Mouse (Mus musculus): ENCODE measurements at regions not wholly inside any gene's neighbourhood (a gene's known extent, or its start where the extent isn't known, plus 50 kb on each side); places are given as distances from the start of the nearest gene placed in this dataset.

DNA sequence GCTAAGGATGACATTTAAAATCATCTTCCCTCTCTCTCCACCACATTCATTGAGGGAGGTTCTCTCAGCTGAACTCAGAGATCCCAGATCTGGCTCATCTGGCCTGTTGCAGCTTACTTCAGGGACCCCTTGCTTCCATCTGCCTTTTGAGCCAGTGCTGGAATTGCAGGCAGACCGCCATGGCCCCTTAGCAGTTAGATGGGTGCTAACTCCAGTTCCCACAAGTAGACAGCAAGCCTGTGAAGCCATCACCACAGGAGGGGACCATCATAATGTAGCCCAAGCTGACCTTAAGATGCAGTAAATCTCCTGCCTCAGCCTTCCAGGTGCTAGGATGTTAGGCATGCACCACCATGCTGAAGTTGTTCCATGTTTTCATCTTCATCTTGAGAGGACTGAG lies 221.7 kb upstream of the Mphosph6 start:
- no peak for DNase-seq

DNA sequence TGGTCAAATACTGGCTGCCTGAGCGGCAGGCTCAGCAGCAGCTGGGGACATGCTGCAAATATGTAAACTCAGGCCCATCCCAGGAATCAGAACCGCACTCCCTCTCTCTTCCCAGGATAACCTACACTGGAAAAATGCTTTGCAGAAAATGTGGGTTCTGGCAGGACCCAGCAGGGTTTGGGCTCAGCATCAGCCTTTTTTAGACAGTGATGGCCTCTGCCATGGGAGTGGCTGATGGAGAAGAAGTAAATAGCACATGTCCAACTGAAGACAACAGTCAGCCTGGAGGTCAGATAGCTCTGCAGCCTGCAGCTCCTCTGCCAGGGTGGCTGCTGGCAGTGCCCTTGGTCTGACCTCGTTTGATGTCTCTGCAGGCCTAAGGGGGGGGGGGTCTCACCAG lies 220.2 kb upstream of the Mphosph6 start:
- DNase-seq = no peak

DNA sequence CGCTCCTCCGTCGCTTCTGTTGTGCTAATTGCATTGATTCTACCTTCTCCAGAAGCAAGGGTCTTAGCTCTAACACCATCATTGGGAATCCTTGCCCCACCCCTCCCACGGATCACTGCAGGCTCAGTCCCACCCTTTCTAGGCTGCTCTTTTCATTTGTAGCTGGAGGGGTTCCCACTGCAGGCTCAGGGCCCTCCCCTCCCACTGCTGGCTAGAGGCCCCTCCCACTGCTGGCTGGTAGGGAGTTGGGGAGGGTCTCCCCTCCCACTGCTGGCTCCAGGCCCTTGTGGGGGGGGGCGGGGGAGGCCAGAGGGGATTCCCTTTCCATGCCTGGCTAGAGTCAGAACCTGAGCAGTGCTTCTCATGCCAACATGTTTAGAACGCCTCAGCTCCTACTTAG lies 215.5 kb upstream of the Mphosph6 start:
- no peak for DNase-seq

DNA sequence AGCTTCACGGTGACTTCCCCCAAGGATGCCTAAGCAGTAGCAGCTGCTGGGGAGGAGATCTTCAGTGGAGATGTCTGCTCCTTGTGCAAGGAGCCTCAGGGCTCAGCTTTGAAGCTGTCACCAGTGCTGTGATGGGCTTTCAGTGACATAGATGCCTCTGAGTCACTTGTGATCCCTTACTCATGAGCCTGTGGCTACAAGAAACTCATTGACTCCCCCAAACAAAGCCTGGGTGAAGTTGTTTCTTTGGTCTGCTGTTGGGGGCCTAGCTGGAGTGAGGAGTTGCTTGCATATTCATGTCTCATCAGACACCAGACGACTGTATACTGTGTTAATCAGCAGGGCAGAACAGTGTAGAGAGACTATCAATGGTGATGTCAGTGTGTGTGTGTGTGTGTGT lies 203.4 kb upstream of the Mphosph6 start:
- DNase-seq = no peak

DNA sequence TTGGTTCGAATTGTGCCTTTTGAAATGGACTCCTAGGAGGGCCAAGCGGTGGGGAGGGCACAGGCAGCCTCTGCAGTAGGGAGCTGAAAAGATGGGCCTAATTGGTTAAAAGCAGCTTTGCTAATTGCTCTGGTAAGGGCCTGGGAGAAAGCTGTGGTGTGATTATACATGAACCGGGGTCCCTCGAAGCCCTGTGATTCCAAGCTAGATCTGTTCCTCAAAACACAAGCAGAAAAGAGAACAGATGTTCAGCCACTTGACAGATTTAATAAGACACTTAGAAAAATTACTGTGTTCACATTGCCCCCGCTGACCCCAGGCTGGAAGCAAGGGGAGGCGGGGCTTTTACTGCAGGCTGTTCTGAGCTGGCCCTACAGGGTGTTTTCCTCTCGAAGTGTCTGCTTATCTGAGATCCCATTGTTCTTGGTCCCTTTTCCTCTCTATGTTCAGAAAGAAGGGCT lies 202.7 kb upstream of the Mphosph6 start:
- no peak for DNase-seq

DNA sequence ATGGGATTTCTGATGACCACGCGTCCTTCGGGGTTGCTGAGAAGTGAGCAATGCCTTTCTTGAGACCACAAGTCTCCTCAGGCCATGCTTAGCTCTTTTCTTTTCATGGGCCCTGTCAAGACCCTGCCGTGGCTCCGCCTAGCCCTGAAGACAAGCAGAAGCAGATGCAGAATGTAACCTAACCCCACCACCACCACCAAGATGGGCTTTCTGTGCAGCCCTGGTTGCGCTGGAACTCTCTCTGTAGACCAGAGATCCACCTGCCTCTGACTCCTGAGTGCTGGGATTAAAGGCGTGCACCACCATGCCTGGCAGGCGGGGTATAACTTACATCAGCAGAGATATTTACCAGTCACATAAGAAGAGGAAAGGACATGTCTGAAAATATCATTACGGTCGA lies 199.4 kb upstream of the Mphosph6 start:
- no peak for DNase-seq

DNA sequence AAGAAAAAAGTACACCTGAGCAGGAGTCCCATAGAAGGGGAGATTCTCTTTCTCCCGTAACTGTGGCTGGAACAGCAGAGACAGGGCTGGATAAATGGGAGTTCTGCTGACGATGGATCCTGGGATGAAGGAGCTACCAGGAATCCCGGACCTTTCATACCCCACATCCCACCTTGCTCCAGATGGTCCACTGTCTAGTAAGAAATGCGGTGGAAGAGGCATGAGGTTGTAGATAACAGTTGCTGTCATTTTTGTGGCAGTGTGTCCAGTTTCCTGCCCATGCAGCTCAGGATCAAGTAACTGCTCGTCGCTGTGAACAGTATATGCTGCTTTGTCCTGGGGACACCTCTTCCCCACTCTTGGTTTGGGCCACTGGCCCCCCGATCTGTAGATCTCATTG lies 190.1 kb upstream of the Mphosph6 start:
- no peak for DNase-seq

DNA sequence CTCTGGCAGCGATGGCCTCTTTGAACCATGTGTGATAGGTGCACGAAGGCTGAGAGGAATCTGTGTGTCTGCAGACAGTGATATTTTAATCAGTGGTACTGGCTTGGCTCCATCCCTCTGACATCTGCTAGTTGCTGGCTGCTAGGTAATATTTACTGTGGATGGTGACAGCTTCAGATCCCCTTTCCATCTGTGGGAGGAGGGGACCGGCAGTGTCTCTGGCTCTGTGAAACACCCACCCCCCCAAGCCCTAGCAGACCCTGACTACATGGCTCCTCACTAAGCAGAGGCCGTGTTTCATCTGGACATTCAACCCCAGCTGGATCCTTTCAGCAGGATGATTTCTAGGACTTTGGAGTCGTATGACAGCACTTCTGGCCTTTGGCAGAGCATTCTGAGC lies 187.0 kb upstream of the Mphosph6 start:
- DNase-seq = no peak

DNA sequence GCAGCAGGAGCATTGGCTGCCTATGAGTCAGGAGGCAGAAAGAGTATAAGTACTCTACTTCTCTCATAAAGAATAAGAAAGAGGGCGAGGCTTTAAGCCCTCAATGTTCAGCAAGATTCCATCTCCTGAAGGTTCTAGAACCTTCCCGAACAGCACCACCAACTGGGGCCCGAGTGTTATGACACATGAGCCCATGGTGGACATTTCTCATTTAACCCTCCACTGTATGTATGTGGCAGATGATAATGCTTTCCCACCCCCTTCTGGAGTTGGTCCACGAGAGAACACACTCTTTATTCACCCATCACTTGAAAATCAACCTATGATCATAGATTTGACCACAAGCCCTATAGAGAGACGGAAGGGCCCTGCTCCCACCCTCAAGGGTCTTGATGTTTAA lies 166.6 kb upstream of the Mphosph6 start:
- no peak for DNase-seq

DNA sequence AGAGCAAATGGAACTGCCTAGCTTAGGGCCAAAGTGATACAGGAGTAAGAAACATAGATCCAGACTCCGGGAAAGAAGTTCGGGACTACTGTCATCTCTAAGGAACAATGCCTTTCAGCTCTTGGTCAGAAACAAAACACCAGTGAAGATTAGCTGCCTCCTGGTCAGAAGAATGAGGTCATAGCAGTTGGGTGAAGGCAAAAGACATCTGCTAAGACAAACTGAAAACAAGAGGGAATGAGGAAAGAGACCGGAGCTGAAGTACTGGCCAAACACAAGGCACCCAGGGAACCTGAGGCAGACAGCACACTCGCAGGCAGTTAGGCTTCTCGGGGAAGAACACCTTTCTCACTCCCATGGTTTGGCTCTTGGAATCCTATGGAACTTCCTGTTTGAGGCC lies 164.8 kb upstream of the Mphosph6 start:
- no peak for DNase-seq

DNA sequence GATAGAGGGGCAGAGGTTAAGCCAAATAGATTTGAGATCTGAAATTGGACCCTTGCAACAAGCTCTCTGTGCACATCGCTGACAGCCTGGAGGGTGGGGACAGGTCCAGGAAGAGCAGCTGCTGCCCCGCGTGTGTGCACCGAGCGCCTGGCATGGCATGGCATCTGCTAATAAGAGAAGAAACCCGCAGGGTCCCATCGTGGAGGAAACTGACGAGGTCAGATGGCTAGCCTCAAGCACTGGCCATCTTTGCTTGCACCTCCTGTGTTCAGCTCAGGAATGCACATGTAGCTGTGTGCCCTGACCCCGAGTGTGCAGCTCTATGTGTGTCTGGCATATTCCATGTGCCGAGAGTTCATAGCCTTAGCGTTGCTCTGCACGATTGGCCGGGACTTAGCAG lies 161.7 kb upstream of the Mphosph6 start:
- DNase-seq = no peak

DNA sequence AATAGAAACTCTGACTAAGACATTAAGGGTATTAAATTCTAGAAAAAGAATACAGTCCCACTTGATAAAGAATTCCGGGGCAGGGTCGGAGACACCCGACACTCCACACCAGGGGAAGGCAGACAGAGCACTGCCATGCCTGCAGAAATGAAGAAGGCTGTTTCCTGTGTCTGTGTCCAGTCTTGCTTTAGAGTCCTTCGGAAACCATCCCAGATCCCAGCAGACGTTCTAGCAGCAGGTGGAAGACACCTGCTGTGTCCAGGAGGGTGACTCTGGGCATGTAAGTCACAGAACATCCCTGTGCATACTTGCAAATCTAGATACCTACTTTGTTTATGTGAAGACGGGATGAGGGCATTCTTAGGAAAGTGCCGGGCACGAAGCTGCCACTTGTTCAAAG lies 160.9 kb upstream of the Mphosph6 start:
- no peak for DNase-seq

DNA sequence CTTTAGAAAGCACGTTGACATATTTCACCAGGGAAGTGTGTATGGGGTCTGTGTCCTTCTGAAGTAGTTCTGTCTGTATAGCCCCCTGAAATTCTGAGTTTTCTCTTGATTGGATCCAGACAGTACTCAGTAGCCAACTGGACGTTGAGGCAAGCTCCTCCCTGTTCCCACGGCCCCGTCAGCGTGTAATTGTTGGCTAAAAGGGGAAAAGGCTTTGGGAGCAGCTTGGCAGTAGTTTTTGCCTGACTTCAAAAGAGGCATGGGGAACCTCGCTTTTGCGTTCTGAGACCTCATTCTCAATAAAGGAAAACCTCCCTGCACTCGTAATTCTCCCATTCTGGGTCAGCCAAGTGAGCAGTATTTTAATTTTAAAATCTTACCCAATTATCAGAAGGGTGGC lies 157.8 kb upstream of the Mphosph6 start:
- no peak for DNase-seq

DNA sequence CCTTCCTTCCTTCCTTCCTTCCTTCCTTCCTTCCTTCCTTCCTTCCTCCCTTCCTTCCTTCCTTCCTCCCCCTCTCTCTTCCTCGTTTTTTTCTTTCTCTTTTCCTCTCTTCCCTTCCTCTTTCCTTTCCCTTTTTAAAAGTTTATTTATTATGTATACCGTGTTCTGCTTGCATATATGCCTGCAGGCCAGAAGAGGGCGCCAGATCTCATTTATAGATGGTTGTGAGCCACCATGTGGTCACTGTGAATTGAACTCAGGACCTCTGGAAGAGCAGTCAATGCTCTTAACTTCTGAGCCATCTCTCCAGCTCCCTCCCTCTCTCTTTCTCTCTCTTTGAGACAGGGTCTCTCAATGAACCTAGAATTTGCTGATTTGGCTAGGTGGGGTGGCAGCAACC lies 157.2 kb upstream of the Mphosph6 start:
- DNase-seq = no peak

DNA sequence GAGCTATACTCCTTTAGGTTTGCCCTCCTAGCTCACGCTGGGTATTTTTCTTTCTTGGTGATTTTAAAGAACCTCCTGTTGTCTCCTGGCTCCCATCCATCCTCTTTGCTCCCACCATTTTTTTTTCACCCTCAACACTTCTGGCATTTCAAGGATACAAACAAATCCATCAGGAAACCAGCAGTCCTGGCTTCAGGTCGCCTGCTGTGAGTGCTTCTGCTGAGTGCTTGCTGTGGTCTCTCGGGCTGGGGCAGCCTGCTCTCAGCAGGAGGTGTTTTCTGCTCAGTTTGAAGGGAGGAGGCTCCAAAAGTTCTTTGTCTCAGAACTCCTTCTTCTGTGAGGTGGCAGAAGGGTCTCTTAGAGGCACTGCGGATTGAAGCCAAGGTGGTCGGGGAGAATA lies 149.9 kb upstream of the Mphosph6 start:
- DNase-seq = no peak

DNA sequence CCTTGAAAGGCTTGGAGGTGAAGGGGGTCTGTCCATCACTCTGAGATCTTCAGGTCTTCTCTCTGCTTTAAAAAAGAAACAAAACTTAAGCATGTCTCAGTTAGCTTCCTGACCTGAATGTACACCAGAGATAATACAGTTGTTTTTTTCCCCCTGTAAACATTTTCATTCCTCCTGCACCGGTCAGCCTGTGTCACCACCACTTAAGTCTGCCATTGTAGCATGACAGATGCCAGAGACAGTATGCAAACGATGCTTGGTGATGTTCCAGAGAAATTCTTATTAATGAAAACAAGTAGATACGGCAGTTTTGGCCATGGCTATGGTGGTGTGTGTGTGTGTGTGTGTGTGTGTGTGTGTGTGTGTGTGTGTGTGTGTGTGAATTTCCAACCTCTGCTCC lies 144.8 kb upstream of the Mphosph6 start:
- no peak for DNase-seq

DNA sequence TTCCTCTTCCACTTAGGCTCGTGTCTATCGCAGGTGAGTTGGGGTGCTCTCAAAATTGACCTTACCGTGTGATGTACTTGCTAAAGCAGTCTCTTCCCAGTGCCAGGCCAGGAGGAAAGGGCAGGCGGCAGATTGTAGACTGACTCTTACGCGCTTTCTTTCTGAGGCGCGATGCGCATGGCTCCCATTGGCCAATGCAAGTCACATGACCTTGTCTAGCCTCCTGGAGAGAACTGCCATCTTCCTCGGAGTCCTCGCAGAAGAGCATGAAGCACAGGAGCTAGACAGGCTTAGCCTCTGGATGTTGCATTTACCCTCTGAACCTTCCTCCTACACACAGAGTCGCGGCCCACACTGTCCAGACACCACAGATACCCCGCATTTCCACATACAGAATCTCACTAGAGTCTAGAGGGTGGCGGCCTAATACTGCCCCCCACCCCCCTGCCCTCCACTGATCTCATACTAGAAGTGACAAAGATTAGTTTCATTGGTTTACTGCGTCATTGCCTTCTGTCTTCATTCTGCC lies 132.9 kb upstream of the Mphosph6 start:
- DNase-seq = no peak

DNA sequence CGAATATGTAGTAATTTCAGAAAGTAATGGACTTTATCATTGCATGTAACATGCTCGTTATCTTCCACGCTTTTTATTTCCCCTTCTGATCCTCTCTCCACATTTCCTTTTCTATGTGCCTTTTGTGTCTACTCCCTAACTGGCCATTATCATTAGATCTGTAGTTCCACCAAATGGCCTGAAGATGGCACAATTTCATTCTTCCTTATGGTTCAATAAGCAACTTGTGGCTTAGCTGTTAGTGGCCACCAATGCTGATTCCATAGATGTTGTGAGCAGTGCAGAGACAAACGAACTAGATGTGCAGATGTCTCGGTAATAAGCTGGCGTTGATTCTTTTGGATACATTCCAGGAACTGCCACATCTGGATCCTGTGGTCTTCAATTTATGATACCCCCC lies 128.9 kb upstream of the Mphosph6 start:
- peak; percentile 8 to 19 for DNase-seq

DNA sequence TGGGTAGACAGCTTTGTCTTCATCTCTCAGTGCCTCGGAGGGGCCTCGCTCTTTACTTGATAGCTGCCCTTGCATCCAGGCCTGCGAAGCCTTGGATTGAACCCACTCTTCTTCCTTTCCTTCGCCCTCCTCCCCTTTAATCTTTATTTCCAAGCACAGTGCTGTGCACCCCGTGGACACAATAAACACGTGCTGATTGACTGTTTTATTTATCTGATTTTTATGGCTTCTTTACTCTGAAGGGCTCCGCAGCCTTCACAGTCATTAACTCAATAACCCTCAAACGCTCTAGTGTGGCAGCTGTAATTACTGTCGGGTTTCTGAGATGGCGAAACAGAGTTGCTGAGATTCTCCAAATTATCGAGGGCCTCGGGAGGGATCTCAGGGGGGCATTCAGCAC lies 127.9 kb upstream of the Mphosph6 start:
- DNase-seq = no peak

DNA sequence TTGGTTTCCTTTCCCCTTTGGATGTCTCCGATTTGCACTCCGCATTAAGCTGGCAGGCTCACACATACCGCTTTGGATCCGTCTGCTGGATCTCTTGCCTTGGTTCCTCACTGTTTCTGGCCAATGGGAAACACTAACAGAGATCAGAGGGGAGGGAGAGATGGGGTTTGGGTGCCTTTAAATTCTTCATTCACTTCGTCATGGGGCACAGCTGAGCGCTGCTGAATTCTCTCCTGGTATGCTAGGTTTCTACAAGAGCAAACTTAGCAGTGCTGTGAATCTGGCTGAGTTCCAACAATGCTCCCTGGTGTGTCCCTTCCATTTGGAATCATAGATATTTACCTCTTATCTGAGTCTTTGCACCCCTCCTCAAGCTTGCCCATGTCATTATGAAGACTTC lies 121.6 kb upstream of the Mphosph6 start:
- no peak for DNase-seq

DNA sequence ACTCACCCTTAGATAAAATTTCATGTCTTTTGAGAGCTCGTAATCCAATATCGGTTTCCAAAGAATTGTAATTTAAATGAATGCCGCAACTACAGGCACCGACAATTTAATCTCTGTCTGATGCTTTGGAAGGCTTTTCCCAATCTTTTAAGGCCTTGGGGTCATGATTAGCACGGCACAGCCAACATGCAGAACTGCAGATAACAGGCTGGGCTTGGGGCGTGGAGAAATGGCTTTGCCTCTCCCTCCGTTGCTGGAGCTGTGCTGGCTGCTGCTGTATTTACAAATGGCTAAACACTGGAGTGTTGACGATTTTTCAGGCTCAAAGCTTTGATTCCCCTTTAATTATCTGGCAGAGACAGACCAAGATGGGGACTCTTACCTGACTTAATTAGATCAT lies 101.3 kb upstream of the Mphosph6 start:
- no peak for DNase-seq

DNA sequence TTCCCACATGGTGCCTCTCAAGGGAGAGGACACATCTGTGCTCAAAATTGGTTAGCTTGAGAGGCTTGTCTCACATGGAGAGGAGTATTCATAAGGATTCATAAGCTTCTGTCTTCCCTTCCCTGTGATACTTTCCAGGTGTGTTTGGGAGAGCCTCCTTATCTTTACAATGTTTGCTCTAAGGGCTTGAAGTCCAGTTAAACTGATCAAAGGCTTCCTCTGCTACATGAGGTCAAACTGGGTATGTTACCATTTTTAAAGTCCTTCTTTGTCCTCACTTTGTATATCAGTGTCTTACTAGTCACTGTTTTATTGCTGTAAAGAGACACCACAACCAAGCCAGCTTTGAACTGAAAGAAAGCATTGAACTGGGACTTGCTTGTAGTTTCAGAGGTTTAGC lies 98.1 kb upstream of the Mphosph6 start:
- DNase-seq = no peak

DNA sequence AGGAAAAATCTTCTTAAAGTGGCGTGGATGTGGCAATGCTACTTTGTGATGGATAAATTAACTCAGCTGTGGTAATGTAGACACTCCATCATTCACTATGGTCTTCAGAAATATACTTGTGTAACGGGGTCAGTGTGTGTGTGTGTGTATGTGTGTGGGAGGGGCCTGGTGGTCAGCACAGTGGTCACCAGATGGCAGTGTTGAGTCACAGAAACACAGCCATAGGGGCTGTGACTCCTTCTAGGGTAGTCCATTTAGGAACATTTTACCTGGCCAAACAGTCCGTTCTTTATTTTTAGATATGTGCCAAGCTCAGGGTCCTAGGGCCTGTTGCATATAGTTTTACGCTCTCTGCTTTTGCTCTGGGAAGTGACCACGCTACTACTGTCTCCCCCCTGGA lies 96.3 kb upstream of the Mphosph6 start:
- peak in 1 of 2 experiments; percentile 3 for DNase-seq

DNA sequence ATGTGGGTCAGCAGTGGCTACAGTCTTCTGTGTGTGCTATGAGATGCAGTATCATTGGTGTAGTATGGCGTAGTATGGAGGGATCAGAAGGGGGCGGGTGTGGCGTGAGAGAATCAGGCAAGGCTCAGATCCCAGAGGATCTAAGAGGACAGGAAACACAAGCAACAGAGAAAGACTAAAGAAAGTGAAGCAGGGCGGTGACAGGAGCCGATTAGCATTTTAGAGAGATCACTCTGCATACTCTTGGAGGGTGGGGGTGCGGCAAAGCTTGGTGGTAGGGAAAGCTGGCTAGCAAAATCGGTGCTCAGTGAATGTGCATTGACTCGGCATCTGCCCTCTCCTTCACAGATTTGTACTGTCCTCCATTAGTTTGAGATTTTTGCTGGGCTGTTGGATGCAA lies 93.1 kb upstream of the Mphosph6 start:
- no peak for DNase-seq

DNA sequence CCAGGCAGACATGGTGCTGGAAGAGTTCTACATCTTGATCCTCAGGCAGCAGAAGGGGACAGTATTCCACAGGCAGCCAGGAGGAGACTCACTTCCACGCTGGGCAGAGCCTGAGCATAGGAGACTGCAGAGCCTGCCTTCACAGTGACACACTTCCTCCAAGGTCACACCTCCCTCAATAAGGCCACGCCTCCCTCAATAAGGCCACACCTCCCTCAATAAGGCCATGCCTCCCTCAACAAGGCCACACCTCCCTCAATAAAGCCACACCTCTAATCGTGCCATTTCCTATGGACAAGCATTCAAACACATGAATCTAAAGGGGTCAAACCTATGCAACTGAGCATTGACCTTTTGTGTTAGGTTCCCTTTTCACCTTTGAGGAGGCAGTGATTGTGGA lies 88.5 kb upstream of the Mphosph6 start:
- no peak for DNase-seq

DNA sequence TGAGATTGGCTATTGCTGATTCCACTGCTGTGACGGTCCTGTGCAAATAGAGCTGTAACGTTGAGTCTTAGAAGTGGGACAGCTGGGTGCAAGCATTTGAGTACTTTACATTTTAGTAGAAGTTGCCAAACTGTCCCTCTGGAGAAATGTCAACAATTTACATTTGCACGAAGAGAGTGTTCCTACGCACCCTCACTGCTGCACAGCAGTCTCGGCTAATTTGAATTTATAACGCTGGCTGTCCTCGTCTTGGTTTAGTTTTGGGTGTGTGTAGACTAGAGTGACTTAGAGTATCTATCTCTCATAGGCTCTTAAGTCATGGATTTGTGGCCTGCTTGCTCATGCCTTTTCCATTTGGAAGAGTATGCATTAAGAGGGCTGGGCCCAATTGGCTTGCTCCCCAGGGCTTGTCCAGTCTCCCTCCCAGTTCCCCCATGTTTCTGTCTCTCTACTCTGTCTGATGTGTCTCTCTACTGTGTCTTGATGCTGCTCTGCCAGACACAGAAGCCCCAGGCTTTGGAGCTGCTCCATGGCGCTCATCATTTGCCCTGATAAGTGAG lies 79.8 kb upstream of the Mphosph6 start:
- no peak for DNase-seq
